Mouse (Mus musculus) thymus, adult 2 months (tissue): ENCODE data around the gene Pola1.

ENCODE experiments used
- CTCF ChIP-seq: fragments of 200-500 bp; IDR thresholded peaks from 2 replicates; pipeline ENCODE4 v1.5.1; 2012; ENCODE audit warnings: mild to moderate bottlenecking, control low read depth, low read length, moderate library complexity, borderline replicate concordance; ENCODE audit not compliant: control insufficient read depth, poor library complexity, insufficient read depth; ENCODE audit errors: extremely low read depth
- POLR2A ChIP-seq: fragments of 200-500 bp; IDR thresholded peaks from 2 replicates; pipeline ENCODE4 v1.6.1; 2012; ENCODE audit warnings: mild to moderate bottlenecking, low read length, control low read depth, moderate library complexity; ENCODE audit not compliant: control insufficient read depth, poor library complexity, insufficient read depth; ENCODE audit errors: extremely low read depth

- TF ChIP-seq POLR2A (no peak), CTCF (no peak)
Observed at GRCm38 (mm10) chrX:93292031-93292430, 339.9 kb downstream of the Pola1 start.
